Mouse (Mus musculus) urinary bladder, postnatal 10 days (tissue): ENCODE data around the gene Cacna1g.
"Not testable (repeated sequence)": the region's sequence is repeated elsewhere in the genome, so short reads cannot be mapped to it uniquely, and the experiment has no call there.

ENCODE experiments used
- DNase-seq: peaks from one replicate; pipeline ENCODE4 v3.0.0; 2022; ENCODE audit warnings: low spot score

The Cacna1g gene

DNA sequence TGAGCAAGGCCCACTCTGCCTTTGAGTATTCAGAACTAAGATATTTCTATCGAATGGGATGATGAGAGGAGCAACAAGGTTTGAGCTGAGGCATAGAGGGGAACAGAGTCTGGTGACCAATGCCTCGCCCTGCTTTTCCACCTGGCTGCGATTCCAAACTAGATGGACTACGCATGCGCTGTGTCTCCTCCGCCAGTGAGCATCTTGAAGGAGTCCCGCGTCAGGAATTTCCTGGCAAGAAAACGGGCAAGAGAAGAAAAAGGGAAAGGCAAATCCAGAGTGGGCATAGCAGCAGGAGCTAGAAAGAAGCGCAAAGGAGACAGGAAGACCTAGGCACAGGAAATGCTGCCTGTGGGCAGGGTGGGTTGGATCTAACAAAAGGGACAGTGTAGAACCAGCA is 70.2 kb downstream of the Cacna1g start:
- DNase-seq = no peak

DNA sequence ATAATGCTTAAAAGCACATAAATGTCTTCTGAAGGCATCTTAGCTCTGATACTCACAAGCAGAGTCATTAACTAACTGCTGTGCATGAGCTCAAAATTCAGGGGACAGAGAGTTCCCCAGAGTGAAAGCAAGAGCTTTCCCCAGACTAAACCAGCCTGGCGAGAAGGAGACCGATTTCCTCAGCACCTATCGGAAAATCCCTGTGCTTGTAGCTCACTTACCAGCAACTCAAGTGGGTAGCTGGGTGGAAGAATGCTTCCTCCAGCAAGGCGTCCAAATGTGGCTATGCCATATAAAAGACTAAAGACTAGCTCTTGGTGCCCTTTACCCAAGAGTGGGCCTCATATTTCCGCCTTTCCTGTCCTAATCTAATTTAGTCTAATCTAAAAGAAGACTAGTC is 71.3 kb downstream of the Cacna1g start:
- DNase-seq = no peak

DNA sequence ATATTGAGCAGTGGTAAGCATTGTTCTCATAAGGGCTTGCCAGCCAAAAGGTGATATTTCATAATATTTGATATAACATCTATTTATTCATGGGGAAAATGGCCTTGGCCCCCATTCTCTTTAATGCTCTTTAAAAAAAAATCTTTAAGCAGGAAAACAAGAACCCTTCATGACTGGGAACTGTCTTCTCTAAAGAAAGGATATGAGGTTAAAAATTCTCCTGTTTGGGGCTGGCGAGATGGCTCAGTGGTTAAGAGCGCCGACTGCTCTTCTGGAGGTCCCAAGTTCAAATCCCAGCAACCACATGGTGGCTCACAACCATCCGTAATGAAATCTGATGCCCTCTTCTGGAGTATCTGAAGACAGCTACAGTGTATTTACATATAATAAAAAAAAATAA is 72.0 kb downstream of the Cacna1g start:
- DNase-seq = not testable (repeated sequence)

DNA sequence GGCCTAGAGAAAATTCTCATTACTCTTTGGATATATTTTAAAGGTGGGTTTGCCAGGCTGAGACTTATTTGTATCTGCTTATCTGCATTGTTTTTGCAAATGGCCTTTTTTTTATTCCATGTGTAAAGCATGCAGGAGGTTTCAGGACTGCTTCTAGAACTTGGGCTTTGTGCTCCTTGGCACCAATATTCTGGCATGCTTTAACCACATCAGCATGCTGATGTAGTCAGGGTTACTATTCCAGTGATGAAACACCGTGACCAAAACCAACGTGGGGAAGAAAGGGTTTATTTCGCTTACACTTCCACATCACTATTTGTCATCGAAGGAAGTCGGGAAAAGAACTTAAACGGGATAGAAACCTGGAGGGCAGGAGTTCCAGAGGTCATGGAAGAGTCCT is 73.0 kb downstream of the Cacna1g start:
- no peak for DNase-seq

DNA sequence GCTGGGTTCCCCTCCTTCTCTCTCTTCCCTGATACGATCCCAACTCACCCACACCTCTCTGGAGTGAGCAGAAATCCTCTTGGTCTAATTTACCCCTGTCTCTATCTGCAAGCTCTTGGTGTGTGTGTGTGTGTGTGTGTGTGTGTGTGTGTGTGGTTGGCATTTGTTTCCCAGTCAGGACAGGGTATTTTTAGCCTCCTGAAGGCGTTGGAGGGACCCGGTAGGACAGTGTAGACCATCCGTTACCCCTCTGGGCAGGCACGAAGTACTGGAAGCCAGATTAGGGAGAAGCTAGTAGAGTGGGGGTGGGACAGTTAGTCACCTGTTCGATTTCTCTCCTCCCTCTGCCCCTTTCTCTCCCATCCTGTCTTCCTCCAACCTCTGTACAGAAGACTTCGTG is 79.9 kb downstream of the Cacna1g start:
- no peak for DNase-seq

DNA sequence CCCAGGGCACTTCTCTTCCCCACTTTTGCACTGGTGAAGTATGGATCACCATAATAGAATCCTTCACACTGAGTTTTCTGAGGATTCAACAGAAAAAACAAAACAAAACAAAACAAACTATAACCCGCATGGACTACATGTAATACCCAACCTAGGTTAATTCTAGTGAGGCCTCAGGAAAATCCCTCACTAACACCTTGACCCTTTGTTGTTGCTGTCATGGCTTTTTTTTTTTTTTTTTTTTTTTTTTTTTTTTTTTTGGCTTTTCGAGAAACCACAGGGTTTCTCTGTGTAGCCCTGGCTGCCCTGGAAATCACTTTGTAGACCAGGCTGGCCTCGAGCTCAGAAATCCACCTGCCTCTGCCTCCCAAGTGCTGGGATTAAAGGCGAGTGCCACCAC is 80.5 kb downstream of the Cacna1g start:
- not testable (repeated sequence) for DNase-seq

DNA sequence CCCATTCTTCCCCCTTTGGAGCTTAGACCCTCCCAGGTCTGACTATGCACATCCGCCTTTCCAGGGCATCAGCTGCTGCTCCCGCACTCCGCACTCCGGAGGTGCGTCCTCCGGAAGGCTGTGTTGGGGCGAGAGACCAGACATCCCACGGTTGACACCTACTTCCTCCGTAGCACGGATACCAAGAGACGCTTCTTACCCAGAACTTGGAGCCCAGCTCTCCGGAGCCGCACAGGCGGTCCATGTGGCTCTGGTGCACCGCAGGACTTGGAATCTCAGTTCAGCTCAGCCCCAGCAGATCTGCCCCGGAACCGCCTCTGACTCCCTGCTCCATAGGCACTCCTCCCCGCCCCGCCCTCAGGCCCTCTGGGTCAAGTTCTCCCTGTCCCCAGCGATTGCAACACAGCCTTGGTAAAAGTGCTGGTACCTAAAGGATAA is 81.3 kb downstream of the Cacna1g start, which contains the start of gene Abcc3:
TSS of gene Abcc3 (minus strand) at position 326 of the 438 bp plus-strand sequence.
- peak; percentile 27 for DNase-seq

DNA sequence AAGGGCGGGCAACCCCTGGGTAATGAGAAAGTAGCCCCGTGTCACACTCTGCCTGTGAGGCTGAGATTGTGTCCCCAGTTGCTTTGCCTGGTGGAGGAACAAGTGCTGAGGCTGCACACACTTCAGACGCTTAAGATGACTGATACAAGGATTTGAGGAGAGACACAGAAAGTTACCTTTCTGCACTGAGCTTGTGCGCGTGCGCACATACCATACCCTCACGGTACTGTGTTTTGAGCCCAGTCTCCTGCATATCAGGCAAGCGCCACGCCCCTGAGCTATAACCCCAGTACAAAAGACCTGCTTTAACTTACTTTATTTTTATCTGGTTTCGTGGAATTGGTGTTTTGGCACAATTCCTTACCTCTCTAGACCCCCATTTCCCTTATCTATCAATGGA is 82.3 kb downstream of the Cacna1g start:
- no peak for DNase-seq

DNA sequence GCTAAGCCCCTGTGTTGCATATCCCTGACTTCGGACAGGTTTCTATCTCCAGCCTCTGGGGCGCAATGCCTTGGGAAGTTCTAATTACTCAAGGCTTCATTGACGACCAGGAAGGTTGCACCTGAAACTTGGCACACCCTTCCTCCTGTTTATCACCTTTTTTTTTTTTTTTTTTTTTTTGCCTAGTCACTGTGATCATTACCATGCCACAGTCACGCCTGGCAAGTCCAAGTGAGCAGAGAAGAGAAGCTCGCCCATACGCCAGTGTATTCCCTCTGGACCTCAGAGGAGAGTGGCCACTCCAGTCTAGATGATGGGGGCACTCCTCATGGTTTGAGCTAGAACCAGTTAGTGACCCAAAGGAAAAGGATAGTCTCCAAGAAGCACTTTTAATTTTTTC is 83.2 kb downstream of the Cacna1g start:
- DNase-seq = no peak

DNA sequence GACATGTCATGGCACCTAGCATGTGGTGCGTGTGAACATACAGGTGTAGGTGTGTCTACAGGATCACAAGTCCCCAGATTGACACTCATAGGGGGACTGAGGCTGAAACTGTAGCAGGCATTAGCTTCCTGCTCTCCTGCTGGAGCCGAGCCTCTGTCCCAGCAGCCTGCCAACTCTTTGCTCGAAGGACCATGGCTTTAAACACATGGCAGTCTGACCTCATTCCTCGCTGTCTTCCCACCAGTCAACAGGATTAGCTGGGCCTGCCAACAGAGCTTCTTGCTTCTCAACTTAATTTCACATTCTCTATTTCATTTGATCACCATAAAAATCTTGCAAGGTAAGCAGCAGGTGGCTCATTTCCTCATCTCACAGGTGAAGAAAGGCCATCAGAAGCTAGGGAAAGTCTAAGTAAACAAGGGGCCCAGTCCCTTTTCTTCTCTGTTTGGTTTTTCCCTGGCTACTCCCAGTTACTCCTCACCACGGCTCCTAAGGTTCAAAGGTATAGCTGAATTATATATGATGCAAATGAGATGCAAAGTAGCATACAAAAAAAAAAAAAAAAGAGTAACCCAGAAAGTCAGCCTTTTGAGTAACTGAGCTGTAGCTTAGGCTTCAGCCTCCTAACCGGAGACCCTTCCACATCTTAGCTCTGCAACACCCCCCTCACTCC is 84.1 kb downstream of the Cacna1g start:
- DNase-seq = no peak

DNA sequence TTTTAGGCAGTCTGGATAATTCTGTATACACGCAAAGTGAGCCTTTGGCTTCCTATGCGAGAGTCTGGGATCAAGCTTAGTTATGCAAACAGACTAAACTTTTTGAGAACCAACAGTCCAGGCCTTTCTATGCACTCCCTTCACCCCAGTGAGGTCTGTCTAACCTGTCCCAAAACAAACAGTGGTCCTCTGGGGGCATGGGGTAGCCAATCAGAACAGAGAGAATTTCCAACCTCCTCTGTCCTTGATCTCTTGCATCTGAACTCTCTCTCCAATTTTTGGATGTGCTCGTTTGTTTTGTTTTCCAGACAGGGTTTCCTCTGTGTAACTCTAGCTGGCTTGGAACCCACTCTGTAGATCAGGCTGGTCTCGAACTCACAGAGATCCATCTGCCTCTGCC is 85.0 kb downstream of the Cacna1g start:
- no peak for DNase-seq

DNA sequence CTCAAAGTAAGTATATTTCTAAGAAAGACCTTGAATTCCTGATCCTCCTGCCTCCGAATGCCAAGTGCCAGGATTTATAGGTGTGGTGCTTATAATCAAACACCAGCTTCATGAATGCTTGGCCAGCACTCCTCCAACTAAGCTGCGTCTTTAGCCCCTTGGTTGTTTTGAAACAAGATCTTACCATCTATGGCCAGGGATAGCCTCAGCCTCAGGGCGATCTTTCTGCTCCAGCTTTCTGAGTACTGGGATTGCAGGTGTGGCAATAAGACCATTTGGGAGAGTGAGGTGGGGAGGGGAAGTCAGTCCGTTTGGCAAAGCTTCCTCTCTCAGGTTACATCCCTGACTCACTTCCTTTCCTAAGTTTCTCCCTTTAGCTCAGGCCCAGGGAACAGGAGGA is 86.2 kb downstream of the Cacna1g start:
- DNase-seq = no peak

DNA sequence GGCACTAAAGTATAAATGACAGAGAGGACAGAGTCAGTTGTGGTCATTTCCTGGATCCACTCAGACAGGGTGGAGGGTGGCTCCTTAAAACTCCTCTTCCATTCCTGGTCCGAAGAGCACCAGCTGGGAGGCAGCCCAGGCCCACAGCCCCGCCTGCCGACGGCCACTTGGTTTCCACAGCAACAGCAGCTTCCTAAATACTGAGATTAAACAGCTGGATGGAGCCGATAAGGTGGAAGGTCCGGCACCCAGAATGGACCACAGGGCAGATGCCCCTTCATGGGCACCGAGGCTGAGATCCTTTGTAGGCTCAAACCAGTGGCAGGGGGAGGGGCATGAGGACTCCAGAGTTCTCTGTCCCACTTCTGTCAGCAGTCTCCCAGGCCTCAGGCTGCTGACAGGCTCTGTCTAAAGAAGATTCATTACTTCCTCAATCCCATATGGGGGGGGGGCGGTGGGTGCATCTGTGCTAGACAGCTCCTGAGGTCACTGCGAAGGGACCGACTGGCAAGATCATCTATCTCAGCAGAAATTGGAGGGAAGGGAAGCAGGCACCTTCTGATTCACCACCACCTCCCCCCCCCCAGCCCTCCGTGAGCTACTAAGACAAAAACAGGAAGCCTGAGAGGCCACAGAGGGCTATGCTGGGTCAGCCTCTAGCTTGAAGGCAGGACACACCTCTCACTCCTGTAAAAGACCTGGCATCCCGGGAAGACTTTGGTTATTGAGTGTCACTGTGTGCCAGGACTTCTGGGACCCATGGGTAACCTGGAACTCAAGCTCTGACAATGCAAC is 87.8 kb downstream of the Cacna1g start:
- no peak for DNase-seq

DNA sequence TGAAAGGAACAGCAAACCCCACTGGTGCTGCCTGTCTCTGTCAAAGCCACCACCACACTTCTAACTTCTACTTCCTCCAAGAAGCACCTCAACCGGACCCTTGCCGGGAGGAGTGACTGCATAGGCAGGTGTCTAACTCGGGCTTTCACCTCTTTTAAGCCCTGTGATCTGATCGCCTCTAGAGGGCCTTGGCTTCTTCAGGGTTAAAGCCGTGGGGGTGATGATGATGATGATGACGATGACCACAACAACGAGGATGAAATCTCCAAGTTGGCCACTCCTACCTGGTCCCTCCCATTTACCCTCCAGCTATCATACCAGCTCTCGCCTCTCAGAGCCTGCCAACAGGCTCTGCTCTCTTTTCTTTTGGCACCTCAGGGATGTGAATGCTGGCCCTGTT is 94.3 kb downstream of the Cacna1g start:
- no peak for DNase-seq

DNA sequence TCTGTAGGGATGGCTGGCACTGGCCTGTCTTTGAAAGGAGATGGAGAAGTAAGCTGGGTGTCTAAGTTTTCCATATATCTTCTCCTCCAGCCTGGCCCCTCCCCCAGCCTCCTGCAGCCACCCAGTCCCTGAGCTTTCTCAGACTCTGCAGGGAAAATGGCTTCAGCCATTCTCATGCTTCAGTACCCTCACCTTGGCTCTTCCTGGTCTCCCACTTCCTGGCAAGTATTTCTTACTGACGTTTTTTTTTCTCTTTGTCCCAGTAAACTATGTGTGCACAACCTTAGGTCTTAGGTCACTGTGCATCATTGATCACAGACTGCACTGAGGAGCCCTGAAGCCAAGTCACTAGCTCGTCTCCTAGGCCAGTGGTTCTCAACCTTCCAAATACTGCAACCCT is 94.9 kb downstream of the Cacna1g start:
- no peak for DNase-seq

DNA sequence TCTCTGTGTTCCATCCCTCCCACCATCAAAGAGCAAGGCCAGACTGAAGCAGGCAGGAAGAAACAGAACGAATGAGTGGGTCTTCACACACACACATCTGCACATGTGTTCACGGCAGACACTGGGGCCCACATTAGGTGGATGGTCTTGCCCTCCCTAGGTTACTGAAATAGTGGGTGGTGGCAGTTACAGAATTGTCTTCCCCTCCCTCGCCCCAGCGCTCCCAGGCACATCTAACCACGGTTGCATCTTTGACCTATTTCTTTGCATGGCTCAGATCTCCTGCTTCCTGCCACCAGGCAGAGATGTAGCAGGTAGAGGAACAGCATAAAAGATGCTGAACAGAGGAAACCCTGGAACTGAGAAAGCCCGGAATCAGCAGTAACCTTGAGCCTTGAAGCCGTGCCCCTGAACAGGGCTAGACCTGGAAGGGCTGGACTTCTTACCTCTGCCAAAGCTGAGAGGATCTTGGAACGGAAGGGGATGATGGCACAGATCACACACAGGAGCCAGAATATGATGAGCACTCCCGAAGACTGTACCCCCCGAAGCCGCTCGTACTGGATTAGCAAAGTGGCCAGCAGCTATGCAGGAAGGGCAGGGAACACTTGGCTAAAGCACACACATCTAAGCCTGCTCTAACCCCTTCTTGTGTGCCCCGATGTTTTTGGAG is 99.6 kb downstream of the Cacna1g start:
- DNase-seq = no peak

DNA sequence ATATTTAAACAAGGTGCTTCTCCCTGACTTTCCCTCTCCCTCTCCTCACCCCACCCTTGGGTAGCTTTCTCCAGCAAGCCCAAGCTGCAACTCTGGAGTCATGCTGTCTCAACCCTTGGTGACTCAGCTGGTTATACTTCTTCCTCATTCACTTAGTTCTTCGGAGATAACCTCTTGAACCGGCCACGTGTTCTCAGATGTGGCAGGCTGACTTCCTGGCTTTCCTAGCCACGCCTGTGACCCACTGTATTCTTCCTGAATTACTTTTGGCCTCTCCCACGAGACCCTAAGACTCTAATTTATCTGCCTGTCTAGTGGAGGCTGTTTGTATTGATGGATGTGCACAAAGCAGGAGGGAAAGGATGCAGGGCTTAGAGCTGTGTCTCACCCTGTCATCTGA is 103.2 kb downstream of the Cacna1g start:
- no peak for DNase-seq

DNA sequence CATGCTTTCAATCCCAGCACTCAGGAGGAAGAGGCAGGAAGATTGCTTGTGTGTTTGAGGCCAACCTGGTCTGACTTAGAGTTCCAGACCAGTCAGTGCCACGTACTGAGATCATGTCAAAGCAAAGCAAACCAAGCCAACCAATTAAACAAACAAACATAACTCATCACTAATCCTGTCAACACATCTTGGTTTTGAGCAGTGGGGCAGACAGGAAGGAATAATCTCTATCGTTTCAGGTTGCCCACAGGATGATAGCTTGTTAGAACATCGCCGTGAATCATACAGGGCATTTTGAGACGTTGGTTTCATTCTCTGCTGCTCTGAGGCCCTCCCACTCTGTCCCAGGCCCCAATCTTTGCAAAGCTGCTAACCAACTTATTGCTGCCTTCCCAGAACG is 104.0 kb downstream of the Cacna1g start:
- DNase-seq = no peak

DNA sequence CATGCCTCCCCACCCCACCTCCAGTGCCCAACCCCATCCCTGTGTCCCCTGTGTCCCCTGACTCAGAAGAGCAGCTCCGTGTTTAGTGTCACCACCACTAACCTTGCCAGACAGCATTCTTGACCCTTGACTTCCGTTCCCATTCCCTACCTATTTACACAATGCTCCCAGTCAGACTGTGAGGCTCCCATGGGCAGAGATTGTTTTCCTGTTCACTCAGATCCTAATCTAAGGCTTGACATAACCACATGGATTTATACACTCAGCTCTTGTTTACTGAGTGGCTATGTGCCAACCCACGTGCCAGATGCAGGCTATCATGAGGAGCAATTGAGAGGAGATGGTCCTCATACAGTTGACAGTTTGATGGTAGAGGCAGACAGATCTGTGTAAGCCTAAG is 108.7 kb downstream of the Cacna1g start:
- DNase-seq = no peak

DNA sequence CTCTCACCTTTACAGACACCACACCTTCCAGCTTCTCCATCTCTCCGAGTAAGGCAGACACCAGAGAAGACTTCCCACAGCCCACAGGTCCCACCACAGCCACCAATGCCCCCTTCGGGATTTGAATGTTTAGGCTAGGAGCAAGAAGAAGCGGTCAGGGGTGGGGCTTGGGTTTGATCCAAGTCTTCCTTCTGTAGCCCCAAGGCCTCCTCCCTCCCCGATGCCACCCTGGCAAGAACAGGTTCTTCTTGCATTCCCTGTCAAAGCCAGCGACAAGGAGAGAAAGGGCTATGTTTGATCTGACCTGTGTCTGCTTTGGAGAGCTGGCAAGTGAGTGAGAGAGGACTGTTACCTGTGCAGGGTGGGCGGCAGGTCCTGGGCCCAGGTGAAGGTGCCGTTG is 110.3 kb downstream of the Cacna1g start:
- no peak for DNase-seq

DNA sequence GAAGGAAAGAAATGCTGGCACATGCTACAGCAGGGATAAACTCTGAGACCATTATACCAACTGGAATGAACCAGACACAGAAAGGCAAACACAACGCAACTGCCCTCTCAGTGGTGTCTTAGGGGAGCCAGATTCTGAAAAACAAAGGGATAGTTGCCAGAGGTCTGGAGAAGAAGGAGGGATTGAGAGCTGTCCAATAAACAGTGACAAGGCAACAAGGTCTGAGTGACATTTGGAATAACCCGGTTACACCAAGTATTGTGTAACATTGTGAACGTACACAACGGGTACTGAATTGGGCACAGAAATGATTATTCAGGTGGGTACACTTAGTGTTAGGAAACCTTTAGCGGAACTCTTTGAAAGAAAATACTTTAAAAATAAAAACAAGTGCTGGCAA is 111.9 kb downstream of the Cacna1g start:
- DNase-seq = no peak

DNA sequence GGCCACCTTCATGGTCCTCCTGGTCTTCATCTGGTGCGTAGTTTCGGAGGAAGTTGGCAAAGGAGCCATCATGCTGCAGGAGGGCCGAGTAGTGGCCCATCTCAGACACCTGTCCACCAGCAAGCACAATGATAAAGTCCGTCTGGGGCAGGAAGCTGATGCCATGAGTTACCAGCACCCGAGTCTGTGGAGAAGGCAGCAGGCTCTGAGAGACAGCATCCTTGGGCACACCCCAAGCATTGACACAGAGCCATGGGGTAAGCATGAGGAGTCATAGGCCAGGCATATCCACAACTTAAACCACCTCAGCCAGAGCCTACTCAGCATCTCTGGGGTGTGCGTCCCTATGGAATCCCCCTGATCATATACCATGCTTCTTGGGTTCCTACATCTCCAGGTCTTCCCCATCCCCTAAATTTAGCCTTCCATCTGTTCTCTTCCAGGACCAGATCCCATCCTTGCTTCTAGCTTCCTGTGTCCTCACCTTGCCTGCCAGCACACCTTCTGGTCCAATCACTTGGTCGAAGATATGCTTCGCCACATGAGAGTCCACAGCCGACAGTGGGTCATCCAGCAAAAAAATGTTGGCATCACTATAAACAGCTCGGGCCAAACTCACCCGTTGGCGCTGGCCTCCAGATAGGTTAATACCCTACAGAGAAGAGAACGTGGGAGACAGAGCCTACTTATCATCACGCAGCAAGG is 112.7 kb downstream of the Cacna1g start:
- no peak for DNase-seq

DNA sequence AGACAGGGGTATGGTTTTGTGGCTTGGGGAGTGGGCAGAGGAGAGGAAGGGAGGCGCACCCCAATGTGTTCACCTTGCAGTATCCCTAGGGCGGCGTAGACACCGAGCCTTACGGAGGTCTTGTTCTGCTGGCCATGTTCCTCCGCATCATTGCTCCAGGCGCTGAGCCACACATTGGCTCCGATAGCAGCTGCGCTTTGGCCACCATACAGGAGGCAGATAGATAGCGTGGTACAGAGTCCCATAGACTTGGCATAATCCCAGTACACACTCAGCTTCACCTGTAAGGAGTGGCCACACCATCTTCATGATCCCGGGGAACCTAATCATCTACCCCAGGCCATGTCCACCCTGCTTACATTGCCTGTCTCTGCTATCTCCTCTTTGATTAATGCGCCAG is 114.8 kb downstream of the Cacna1g start:
- DNase-seq = no peak
